Mouse (Mus musculus) hindbrain, embryonic 15.5 days (tissue): Measurements from ENCODE around the gene Obp1b. TPM values are rescaled to one million over a fixed set of nuclear protein-coding genes. Genes with fewer than 3 reads are reported as not detected.
"Not testable (repeated sequence)": the region's sequence is repeated elsewhere in the genome, so short reads cannot be mapped to it uniquely, and the experiment has no call there.

Experiments
- ATAC-seq: fragments of 200-750 bp; cut with Nextera tagmentation; 2 replicates; pipeline ENCODE4 v1.8.0; 2017; ENCODE audit warnings: low read depth, moderate number of reproducible peaks, moderate TSS enrichment; ENCODE audit not compliant: low FRiP score
- H3K27ac ChIP-seq: fragments of 300-500 bp; sonication (generic); replicated peaks from 2 replicates; pipeline ENCODE4 v1.5.1; 2015; ENCODE audit warnings: mild to moderate bottlenecking, inconsistent platforms
- H3K27me3 ChIP-seq: fragments of 300-500 bp; sonication (generic); 2 replicates; pipeline ENCODE4 v1.6.1; 2015; ENCODE audit warnings: control low read depth, inconsistent platforms
- H3K36me3 ChIP-seq: fragments of 300-500 bp; sonication (generic); 2 replicates; pipeline ENCODE4 v1.6.1; 2015; ENCODE audit warnings: control low read depth, inconsistent platforms
- H3K4me1 ChIP-seq: fragments of 300-500 bp; sonication (generic); replicated peaks from 2 replicates; pipeline ENCODE4 v1.6.1; 2015; ENCODE audit warnings: control low read depth, inconsistent platforms
- H3K4me2 ChIP-seq: fragments of 300-500 bp; sonication (generic); 2 replicates; pipeline ENCODE4 v1.6.1; 2015; ENCODE audit warnings: moderate library complexity, mild to moderate bottlenecking, inconsistent platforms
- H3K4me3 ChIP-seq: fragments of 300-500 bp; sonication (generic); 2 replicates; pipeline ENCODE4 v1.5.1; 2015; ENCODE audit warnings: mild to moderate bottlenecking, inconsistent platforms
- H3K9ac ChIP-seq: fragments of 300-500 bp; sonication (generic); 2 replicates; pipeline ENCODE4 v1.6.1; 2015; ENCODE audit warnings: inconsistent platforms
- H3K9me3 ChIP-seq: fragments of 300-500 bp; sonication (generic); 2 replicates; pipeline ENCODE4 v1.6.1; 2016; ENCODE audit warnings: control low read depth, inconsistent platforms
- WGBS: fragments of 180-500 bp; shearing (Covaris S2); methylation state at CpG from one replicate; pipeline ENCODE4 v1.1.7; 2015; 5-methylcytosine and 5-hydroxymethylcytosine counted together
- polyA plus RNA-seq: library from polyadenylated mRNA; unstranded; fragments of >200 nt; fragmentation: Nextera tagmentation; extraction: Ambion mirVana; gene quantifications from 2 replicates; pipeline ENCODE4 v1.2.1, GENCODE M21; 2015

The Obp1b gene
- not detected in 2 replicates for polyA plus RNA-seq

- ATAC-seq, H3K36me3 ChIP-seq, H3K4me2 ChIP-seq, H3K4me3 ChIP-seq, H3K9me3 ChIP-seq, H3K4me1 ChIP-seq, H3K27me3 ChIP-seq, H3K27ac ChIP-seq, H3K9ac ChIP-seq: not testable (repeated sequence)
- WGBS: no CpG with 5 or more reads among the region's 3 CpGs
Observed at GRCm38 (mm10) chrX:78186477-78186876, at the start of gene Obp1b. TSS of gene Obp1b (plus strand) at chrX:78186777.

- not testable (repeated sequence) for ATAC-seq, H3K9ac ChIP-seq, H3K4me3 ChIP-seq, H3K27ac ChIP-seq, H3K4me2 ChIP-seq, H3K9me3 ChIP-seq, H3K36me3 ChIP-seq, H3K27me3 ChIP-seq, H3K4me1 ChIP-seq
- WGBS: 75% methylated on average over 1 of the region's 1 CpGs
Observed at GRCm38 (mm10) chrX:78202220-78202619, 15.6 kb downstream of the Obp1b start.

DNA sequence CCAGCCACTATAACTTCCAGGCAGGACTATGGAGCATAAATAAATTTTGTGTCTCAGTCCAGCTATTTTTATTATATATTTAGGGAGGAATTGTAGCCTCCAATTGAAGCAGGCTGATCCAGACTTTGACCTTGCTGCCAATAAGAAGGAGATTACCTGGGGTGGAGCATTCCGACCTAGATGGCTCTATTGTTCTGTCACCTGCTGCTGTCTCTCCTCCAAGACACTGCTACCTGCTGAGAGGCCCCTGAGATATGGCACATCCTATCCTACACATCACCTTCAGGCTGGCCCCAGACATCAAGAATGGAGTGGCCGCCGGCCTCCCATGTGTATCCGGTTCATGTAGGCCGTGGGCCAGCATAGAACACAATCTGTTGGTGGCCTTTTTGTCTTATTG is 16.3 kb downstream of the Obp1b start:
- no peak overlapping the region for H3K4me2 ChIP-seq
- WGBS: 92% methylated on average over 5 of the region's 5 CpGs
- H3K4me1 ChIP-seq: no peaks in the 10 kb centered on the region
- no peak for ATAC-seq
- no peak overlapping the region for H3K4me3 ChIP-seq
- no peaks in the 10 kb centered on the region for H3K27me3 ChIP-seq
- H3K9me3 ChIP-seq: no peaks in the 10 kb centered on the region
- no peak overlapping the region for H3K27ac ChIP-seq
- H3K9ac ChIP-seq: no peak overlapping the region
- no peaks in the 10 kb centered on the region for H3K36me3 ChIP-seq

Other genes with a start within 250 kb of the Obp1b start
- gene Obp1a, start 95.4 kb upstream of the Obp1b start, polyA plus RNA-seq: not detected in 2 replicates
- gene Gm5938, start 61.3 kb upstream of the Obp1b start, polyA plus RNA-seq: not detected in 2 replicates
- gene Gm14743, start 59.1 kb downstream of the Obp1b start, polyA plus RNA-seq: not detected in 2 replicates
- not detected in 2 replicates for gene 4930480E11Rik, start 182.9 kb downstream of the Obp1b start, polyA plus RNA-seq